Mouse (Mus musculus): ENCODE results near the gene Myh9. TPM values are rescaled to one million over a fixed set of nuclear protein-coding genes. Genes with fewer than 3 reads are reported as not detected.
A peak's percentile ranks its signal among the peaks of the same experiment; 100 is the strongest.

Myh9 gene
- 158 and 187 TPM in 2 replicates for polyA plus RNA-seq (2012)

DNA sequence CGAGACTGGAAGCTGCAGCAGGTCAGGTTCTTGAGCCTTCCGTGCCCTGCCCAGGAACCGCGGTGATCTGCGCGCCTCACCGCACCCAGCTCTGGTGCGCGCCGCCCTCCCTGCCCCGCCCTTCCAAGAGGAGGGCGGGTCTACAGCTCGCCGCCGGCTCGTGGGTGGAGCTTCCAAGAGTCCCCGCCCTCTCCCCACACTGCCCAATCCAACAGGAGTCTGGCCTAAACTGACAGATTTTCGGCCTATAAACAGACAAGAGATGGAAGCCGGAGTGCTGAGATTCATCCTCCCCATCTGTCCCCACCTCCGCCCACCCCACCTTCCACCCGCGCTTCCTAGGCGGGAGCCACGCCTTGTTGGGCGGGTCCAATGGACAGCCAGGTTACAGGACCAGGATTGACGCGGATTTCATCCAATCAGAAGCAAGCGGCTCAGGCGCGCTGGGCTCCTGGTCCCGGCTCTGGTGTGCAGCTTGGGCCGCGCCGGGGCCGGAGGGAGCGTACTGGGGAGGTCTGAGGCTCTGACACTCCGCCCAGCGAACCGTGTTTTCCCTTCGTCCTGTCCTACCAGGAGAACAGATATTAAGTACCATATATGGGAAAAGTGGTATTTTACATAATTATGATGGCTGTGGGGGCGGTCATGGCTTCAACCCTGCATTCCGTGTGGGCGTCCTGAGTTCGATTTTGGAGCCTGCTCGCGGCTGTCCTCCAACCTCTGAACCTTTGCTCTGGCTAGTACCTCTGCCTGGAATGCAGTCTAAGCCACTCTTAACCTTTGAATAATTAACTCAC is at the start of gene Myh9:
Gene Myh9, minus strand, starts transcription at position 129 of the 797 bp plus-strand sequence.
- TF ChIP-seq GATA1 (IDR thresholded peaks at IDR 0.05; ENCODE audit: low read length), result no peak

DNA sequence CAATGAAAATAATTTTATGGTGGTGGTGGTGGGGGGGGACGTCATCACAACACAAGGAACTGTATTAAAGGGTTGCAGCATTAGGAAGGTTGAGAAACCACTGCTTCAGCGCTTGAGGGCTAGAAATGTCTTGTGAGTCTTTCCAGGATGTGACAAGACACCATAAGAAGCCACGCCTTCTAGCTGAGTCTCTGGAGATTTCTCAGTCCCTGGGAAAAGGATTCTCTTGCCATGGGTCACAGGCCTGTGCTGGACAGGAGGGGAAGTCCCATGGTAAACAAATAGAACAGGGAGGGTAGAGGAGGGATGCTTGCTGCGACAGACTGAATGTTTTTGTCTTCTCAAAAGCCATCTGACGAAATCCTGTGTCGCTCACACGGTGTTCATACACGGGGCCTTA is 49.8 kb upstream of the Myh9 start:
- no peak for TF ChIP-seq GATA1 (IDR thresholded peaks at IDR 0.05; ENCODE audit: low read length)

DNA sequence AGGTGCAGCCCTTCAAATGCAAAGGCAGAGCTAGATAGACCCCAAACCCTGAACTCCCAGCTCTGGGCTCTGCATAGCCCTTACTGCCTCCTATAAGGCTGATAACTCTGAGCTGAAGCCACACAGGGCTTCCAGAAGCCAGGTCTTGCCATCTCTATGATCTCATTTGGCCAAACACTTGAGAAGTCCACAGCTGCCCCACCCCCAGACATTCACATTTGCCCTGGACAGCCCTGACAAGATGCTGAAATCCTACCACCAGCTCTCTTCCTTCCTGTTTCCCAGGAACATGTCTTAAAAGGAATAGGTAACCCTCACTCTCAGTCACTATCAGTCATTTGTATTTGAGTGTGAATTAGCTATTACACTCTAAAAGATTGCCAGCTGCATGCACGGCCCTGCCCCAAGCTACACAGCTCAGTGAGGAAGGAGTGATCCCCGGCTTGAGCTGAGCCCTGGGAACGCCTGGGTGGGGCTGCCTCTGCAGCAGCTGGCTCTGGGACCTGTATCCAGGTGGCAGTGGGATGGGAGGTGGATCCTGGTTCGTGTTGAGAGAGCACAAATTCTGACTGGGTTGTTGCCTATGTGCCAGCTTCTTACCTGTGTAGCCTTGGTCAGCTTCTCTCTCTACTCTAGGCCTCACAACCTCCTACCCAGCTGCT is 47.9 kb upstream of the Myh9 start:
- no peak for TF ChIP-seq GATA1 (IDR thresholded peaks at IDR 0.05; ENCODE audit: low read length)

DNA sequence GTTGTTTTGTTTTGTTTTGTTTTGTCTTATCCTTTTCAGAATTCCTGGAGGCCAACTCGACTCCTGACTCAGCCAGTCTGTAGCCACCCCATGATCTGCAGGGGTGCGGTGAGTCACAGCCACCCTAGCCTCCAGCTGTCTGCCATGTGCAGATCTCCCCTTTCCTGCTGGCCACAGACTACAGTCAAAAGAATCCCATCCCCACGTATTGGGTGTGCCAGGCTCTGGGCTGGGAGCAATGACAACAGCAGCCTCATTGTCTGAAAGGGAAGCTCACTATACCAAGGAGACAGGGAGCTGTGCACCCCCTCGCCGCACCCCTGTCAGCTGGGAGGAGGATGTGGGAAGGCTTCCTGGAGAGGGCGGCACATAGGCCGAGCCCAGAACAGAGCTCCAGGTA is 46.3 kb upstream of the Myh9 start:
- no peak for TF ChIP-seq GATA1 (IDR thresholded peaks at IDR 0.05; ENCODE audit: low read length)

DNA sequence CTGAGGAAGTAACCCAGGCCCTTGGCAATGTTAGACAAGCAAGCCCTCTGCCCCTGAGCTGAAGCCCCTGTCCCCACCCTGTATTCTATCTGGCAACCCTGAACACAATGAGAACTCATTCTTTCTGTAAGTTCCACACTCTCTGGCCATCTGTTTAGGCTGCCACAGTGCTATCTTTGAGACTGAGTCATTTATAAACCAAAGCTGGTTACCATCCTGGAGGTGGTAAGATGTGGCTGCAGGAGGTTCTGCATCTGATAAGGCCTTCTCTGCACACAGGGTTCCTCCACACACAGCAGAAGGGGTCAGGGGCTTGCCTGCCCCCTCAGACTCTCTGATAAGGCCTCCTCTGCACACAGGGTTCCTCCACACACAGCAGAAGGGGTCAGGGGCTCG is 45.1 kb upstream of the Myh9 start:
- TF ChIP-seq GATA1 (IDR thresholded peaks at IDR 0.05; ENCODE audit: low read length), result peak; percentile 41

DNA sequence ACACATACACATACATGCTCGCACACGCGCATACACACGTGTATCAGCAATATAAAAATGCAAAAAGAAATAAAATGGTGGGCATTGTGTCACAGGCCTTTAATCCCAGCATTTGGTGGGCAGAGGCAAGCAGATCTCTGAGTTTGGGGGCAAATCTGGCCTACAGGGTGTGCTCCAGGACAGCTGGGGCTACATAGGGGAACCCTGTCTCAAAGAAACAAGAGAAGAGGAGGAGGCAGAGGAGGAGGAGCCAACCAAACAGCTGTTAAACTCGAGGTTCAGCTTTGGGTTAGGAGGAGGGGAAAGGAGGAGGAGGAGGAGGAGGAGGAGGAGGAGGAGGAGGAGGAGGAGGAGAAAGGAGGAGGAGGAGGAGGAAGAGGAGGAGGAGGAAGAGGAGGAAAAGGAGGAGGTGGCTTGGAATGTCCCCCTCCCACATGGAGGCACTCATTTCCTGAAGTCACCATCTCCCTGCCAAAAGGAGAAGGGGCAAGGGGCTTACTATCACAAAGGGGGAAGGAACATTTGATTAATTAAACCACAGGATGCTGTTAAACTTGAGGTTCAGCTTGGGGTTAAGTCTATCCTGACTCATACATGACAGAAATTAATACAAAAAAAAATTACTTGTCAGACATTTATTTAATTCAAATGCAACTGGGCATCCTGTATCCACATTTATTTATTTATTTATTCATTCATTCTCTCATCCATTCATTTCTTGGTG is 44.6 kb upstream of the Myh9 start:
- TF ChIP-seq GATA1 (IDR thresholded peaks at IDR 0.05; ENCODE audit: low read length), result no peak

DNA sequence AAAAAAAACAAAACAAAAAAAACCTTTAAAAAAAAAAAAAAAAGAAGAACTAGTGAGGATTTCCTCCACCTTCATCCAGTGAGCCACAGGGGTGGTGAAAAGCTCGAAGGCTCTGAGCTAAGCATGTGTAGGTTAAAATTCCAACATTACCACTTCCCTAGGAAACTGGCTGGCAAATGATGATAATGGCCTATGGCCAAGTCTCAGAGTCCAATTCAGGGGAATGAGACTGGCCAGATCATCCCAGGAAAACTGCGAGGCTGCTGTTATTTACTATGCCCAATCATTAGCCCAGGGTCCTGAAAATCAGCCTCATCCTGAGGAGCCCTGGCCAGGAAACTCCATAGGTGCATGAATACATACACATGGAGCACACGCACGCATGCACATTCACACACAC is 44.0 kb upstream of the Myh9 start:
- TF ChIP-seq GATA1 (IDR thresholded peaks at IDR 0.05; ENCODE audit: low read length), result no peak

DNA sequence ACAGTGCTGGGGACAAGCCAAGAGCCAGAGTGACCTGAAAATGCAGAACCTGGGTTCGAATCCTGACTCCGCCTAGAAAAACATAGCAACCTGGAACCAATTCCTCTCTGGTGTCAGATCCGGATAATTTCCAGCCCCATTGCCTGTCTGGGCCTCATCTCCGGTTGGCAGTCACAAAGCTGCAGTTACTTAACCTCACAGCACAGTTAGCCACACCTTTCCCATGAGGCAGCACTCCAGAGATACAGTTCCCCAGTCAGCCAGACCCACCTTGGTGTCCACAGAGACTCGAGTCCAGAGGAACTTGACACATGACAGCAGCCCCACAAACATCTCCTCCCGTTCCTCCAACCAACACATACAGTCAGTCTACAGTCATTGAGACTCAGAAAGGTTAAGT is 43.2 kb upstream of the Myh9 start:
- TF ChIP-seq GATA1 (IDR thresholded peaks at IDR 0.05; ENCODE audit: low read length), result no peak

DNA sequence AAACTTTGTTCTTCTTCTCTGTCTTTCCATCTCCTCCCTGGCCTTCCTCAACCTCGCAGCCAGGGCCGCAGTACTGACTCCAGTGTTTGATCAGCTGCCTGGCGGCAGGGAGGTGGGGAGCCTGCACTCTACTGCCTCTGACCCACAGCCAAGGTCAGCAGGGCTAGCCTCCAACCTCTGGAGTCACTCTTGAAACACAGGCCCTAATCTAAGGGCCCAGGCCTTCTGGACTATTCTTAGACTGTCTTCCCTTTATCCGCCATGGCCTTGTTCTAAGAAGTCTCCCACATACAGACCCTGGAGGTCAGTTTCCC is 41.7 kb upstream of the Myh9 start:
- no peak for TF ChIP-seq GATA1 (IDR thresholded peaks at IDR 0.05; ENCODE audit: low read length)

DNA sequence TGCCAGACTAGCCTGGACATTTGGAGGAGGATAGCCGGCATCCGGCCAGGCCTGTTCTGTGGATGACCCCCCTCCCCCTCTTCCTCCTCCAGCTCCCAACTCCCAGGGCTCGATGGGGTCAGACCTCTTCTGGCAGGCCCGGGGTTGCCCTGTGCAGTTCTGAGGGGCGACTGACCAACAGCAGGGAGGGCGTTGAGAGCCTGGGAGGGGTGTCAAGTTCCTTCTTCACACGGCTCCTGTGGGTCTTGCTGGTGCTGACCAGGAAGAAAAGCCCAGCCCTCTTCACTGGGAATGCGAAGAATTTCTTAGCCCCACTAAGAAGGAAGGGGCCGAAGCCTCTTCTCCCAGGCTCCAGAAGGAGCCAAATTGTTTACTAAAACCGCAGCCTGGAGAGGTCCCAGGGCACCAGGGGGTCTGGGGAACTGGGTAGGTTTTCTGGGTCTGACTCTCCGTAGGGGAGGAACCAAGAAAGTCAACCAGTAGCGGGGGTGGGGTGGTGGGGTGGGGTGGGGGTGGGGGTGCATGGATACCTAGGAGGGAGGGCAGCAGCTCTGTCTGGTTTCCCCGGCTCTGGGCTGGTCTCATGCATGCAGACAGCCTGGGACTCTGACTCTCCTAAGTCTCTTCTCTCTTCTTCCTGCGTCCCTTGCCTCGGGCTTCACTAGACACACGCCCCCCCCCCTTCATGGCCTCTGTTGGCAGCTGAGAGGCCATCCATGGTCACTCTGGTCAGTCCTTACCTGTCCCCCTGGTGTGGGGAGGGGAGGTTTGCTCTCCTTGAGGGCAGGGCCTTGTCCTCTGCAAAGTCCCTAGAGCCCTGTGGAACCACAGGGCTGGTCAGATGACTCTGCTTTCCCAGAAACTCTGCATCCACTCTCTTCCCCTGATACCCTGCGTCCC is 41.1 kb upstream of the Myh9 start:
- no peak for TF ChIP-seq GATA1 (IDR thresholded peaks at IDR 0.05; ENCODE audit: low read length)

DNA sequence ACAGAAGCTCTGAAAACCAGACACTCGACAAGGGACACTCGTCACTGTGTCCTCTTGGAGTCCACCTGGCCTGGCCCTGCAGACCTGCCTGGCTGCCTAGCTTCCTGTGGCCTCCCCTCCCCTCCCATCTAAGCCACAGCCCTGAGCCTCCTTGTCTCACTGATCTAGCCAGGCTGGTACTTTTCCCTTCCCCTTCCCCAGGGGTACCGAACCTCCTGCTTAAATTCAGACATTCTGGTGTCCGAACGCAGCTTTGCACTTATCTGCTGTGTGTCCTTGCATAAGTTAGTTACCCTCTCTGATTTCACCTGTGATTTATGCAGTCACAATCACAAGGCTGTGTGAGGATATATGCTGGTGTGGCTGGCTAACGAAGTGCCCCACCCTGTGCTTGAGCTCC is 40.3 kb upstream of the Myh9 start:
- no peak for TF ChIP-seq GATA1 (IDR thresholded peaks at IDR 0.05; ENCODE audit: low read length)

DNA sequence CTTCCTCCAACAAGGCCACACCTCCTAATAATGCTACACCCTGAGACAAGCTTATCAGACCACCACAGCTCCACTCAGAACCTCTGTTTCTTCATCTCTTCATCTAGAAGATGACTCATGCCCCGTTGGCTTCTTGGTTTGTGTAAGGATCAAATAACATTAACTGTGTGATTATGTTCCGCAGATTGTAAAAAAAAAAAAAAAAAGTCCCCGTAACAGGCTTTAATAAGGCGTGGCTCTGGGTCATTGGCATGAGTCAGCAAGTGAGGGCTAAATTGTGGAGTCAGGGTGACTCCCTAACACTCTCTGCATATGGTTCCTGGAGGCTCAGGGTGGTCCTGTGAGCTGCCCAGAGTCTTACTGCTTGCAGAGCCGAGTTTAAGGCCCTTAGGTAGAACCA is 39.7 kb upstream of the Myh9 start:
- TF ChIP-seq GATA1 (IDR thresholded peaks at IDR 0.05; ENCODE audit: low read length), result peak; percentile 76

DNA sequence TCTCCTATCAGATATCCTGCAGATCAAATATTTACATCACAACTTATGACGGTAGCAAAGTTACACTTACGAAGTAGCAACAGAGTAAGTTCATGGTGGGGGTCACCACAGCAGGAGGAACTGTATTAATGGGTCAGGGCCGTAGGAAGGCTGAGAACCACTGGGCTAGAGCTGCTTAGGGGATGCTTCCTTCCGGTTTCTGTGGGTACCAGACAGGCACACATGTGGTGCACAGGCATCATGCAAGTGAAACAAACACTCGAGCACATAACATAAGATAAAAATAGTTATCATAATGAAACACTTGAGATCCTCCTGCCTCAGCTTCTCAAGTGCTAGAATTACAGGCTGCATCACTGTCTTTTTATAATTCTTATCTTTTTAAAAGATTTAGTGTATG is 38.8 kb upstream of the Myh9 start:
- no peak for TF ChIP-seq GATA1 (IDR thresholded peaks at IDR 0.05; ENCODE audit: low read length)

DNA sequence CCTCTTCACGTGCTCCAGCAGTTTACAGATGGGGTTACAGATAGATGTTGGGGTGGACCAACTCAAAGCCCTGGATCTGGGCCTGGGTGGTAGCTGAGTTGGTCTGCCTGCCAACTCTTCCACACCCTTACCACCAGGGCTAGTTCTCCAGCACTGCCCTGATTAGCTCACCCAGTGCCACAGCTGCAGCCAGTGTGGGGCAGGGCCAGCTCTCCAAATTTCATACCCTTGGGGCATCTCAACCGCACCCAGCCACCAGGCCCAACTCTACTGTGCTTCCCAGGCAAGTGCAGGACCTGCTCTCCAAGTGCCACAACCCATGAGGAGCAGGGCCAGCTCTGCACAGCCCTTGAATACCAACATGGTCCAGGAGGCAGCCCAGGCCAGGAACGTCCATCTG is 37.8 kb upstream of the Myh9 start:
- no peak for TF ChIP-seq GATA1 (IDR thresholded peaks at IDR 0.05; ENCODE audit: low read length)

DNA sequence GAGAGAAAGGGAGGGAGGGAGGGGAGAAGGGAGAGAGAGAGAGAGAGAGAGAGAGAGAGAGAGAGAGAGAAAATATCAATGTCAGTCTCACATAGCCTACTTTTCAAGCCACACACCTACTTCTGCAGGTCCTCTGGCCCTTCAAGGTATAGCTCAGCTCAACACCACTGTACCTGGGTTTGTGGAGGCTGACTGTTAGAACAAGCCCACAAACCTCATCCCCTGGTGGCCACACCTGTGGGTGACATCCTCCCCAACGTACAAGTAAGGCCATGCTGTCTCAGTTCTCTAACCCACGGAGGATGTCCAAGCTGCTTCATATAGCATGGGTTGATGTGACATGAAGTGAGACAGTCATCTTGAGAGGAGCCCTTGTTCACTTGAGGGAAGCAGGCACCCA is 35.2 kb upstream of the Myh9 start:
- TF ChIP-seq GATA1 (IDR thresholded peaks at IDR 0.05; ENCODE audit: low read length), result no peak

DNA sequence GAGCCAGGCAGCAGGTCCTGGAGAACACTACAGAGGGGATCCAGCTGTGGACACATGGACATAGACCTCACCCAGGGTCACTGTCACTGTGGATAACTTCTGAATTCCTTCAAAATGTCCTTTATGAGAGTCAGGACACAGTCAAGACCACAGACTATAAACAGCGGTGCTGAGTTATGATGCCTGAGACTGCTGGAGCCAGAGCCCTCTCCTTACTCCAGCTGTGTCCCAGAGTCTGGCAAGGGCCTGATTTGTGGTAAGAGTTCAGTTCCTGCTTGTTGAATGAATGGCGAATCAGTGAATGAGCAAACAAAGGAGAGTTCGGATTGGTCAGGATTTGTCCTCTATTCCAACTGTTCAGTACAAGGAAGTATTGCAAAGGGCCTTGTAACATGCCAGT is 34.7 kb upstream of the Myh9 start:
- TF ChIP-seq GATA1 (IDR thresholded peaks at IDR 0.05; ENCODE audit: low read length), result no peak

Measured in G1E-ER4 (cell line).